Mouse (Mus musculus) neural tube, embryonic 14.5 days (tissue): ENCODE results near the gene Olfr449. TPM values are rescaled to one million over a fixed set of nuclear protein-coding genes. Genes with fewer than 3 reads are reported as not detected.
A peak's percentile ranks its signal among the peaks of the same experiment; 100 is the strongest.

ENCODE experiments used
- ATAC-seq: fragments of 200-750 bp; cut with Nextera tagmentation; 2 replicates; pipeline ENCODE4 v1.8.0; 2017; ENCODE audit warnings: low read depth, mild to moderate bottlenecking, moderate TSS enrichment, moderate library complexity
- H3K27ac ChIP-seq: fragments of 300-500 bp; sonication (generic); 2 replicates; pipeline ENCODE4 v1.5.1; 2014; ENCODE audit warnings: low read depth, mild to moderate bottlenecking, control low read depth, low read length, moderate library complexity, mixed read lengths
- H3K27me3 ChIP-seq: fragments of 300-500 bp; sonication (generic); 2 replicates; pipeline ENCODE4 v1.6.1; 2014; ENCODE audit warnings: low read length; ENCODE audit not compliant: control insufficient read depth, insufficient read depth
- H3K36me3 ChIP-seq: fragments of 300-500 bp; sonication (generic); 2 replicates; pipeline ENCODE4 v1.6.1; 2014; ENCODE audit warnings: low read length, mixed read lengths; ENCODE audit not compliant: control insufficient read depth, insufficient read depth
- H3K4me1 ChIP-seq: fragments of 300-500 bp; sonication (generic); 2 replicates; pipeline ENCODE4 v1.6.1; 2014; ENCODE audit warnings: low read length; ENCODE audit not compliant: control insufficient read depth, insufficient read depth
- H3K4me2 ChIP-seq: fragments of 300-500 bp; sonication (generic); 2 replicates; pipeline ENCODE4 v1.6.1; 2014; ENCODE audit warnings: mild to moderate bottlenecking, low read depth, low read length, control low read depth
- H3K4me3 ChIP-seq: fragments of 300-500 bp; sonication (generic); 2 replicates; pipeline ENCODE4 v1.5.1; 2014; ENCODE audit warnings: low read depth, low read length, control low read depth, mixed read lengths
- H3K9ac ChIP-seq: fragments of 300-500 bp; sonication (generic); replicated peaks from 2 replicates; pipeline ENCODE4 v1.6.1; 2014; ENCODE audit warnings: low read depth, mild to moderate bottlenecking, control low read depth, low read length, mixed read lengths
- H3K9me3 ChIP-seq: fragments of 300-500 bp; sonication (generic); 2 replicates; pipeline ENCODE4 v1.6.1; 2016; ENCODE audit warnings: low read length; ENCODE audit not compliant: control insufficient read depth
- WGBS: fragments of 180-500 bp; shearing (Covaris S2); extraction: QIAGEN DNeasy Blood & Tissue Kit; methylation state at CpG from one replicate; pipeline ENCODE4 v1.1.7; 2014; 5-methylcytosine and 5-hydroxymethylcytosine counted together
- polyA plus RNA-seq: library from polyadenylated mRNA; unstranded; fragments of >200 nt; fragmentation: Nextera tagmentation; extraction: Ambion mirVana; gene quantifications from 2 replicates; pipeline ENCODE4 v1.2.1, GENCODE M21; 2014

Olfr449 gene
- not detected in 2 replicates for polyA plus RNA-seq

DNA sequence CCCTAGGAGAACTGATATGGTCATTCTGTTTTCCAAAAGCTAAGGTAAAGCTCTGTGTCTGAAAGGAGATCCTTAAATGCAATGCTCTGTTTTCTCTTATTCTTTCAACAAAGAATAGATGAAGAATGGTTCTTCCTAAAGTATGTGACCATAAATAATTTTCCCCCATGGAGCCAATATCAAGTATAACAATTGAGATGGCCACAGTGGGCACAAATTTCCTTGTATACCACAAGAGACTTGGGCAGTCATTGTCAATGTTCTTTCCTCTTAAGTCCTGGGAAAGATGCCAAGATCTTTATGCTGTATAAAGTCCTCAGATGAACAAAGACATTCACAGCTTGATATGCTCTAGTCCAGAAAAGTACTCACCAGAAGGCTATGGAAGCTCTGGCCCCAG is at the start of gene Olfr449:
Gene Olfr449, plus strand, starts transcription at position 301 of the 400 bp plus-strand sequence.
- no peak within 1 kb of the TSS for H3K4me2 ChIP-seq
- no peak for ATAC-seq
- H3K4me3 ChIP-seq: no peak within 1 kb of the TSS
- H3K4me1 ChIP-seq: no peaks in the 10 kb centered on the region
- H3K9me3 ChIP-seq: no peaks in the 10 kb centered on the region
- H3K27me3 ChIP-seq: no peaks in the 10 kb centered on the region
- no peak within 1 kb of the TSS for H3K27ac ChIP-seq
- no peak within 1 kb of the TSS for H3K9ac ChIP-seq
- no peaks in the 10 kb centered on the region for H3K36me3 ChIP-seq

DNA sequence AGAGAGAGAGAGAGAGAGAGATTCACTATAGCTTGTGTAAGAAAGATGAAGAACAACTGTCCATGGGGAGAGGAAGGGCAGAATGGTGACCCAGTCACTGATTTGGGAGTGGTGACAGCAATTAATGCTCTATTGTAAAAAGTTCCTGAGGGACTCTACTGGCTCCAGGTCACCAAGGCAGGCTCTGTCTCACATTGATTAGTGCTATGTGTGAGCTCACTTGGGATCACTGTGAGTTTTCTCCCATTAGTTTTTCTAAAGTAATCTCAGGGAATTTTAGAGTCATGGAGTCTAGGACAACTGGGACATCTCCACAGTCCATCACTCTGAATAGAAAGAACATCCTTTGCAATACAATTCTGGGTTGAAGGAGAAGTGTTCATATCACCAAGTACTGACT is 49.4 kb upstream of the Olfr449 start, which contains the start of gene Olfr452:
Gene Olfr452, plus strand, starts transcription at position 301 of the 400 bp plus-strand sequence.
- Histone ChIP-seq H3K36me3 (no peaks in the 10 kb centered on the region), H3K4me3 (no peak within 1 kb of the TSS), H3K9me3 (no peaks in the 10 kb centered on the region), H3K4me2 (no peak within 1 kb of the TSS), H3K27me3 (no peaks in the 10 kb centered on the region), H3K9ac (no peak within 1 kb of the TSS), H3K4me1 (no peaks in the 10 kb centered on the region), H3K27ac (no peak within 1 kb of the TSS)
- ATAC-seq: no peak

DNA sequence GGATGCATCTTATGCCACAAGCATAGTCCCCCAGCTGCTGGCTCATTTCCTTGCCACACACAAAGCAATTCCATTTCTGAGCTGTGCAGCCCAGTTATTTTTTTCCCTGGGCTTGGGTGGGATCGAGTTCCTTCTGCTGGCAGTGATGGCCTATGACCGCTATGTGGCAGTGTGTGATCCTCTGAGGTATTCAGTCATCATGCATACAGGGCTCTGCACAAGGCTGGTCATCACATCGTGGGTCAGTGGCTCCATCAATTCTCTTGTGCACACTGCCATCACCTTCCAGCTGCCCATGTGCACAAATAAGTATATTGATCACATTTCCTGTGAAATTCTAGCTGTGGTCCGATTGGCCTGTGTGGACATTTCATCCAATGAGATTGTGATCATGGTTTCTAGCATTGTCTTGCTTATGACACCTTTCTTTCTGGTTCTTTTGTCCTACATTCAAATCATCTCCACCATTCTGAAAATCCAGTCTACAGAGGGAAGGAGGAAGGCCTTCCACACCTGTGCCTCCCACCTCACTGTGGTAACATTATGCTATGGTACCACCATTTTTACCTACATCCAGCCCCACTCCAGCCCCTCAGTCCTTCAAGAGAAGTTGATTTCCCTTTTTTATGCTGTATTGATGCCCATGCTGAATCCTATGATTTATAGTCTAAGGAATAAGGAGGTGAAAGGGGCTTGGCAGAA is 43.8 kb upstream of the Olfr449 start:
- H3K27ac ChIP-seq: no peak overlapping the region
- WGBS: 39% methylated on average over 4 of the region's 4 CpGs
- no peaks in the 10 kb centered on the region for H3K9me3 ChIP-seq
- H3K9ac ChIP-seq: no peak overlapping the region
- no peak overlapping the region for H3K4me2 ChIP-seq
- H3K36me3 ChIP-seq: no peaks in the 10 kb centered on the region
- no peak overlapping the region for H3K4me3 ChIP-seq
- no peaks in the 10 kb centered on the region for H3K27me3 ChIP-seq
- H3K4me1 ChIP-seq: no peaks in the 10 kb centered on the region
- peak; percentile 69 for ATAC-seq

DNA sequence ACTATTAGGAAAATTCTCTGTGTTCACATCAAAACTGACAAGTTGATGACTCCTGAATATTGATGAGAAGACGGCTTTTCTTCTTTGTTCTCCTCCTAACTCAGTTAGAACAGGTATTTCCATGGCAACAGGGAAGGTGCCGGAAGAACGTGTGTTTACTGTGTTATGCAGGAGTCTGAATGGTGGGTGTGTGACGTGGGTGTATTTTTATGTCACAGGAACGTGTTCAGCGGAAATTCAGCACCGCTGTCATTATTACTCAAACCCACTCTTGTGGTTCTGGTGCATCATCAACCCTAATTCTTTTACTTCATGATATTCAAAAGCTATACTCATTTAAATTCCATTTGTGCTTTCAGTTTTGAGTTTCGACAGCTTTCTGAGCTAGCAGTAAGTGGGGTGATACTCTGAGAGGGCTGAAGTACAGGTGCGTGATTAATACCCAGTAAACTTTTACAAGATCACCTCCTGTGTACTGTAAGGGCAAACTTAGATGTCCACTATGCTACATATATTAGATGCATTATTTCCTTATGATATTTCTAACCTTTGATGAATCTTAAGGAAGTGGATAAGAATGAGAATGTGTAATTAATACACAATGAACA is 43.1 kb upstream of the Olfr449 start:
- Histone ChIP-seq H3K4me1 (no peaks in the 10 kb centered on the region), H3K36me3 (no peaks in the 10 kb centered on the region), H3K27ac (no peak overlapping the region), H3K4me2 (no peak overlapping the region), H3K9me3 (no peaks in the 10 kb centered on the region), H3K4me3 (no peak overlapping the region), H3K9ac (no peak overlapping the region), H3K27me3 (no peaks in the 10 kb centered on the region)
- 73% methylated on average over 9 of the region's 9 CpGs for WGBS
- ATAC-seq: peak; percentile 66

DNA sequence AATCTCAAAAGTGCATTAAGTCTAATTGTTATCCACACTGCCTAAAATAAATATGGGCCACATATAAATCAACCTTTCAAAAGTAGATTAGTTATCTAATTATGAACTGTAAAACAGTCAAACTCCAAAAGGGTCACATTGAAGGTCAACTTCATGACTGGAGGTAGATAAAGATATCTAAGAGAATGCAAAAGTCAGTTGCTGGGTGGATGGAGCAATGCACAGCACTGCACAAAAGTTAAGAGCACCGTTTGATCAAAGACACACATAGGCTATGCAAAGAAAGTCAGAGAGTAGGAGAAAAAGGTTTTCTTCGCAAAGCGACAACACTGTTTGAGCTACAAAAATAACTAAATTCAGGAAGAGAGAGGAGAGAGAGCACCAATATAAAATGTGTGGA is 39.2 kb upstream of the Olfr449 start:
- no peak for ATAC-seq
- Histone ChIP-seq H3K9me3 (no peaks in the 10 kb centered on the region), H3K27ac (no peak overlapping the region), H3K36me3 (no peaks in the 10 kb centered on the region), H3K27me3 (no peaks in the 10 kb centered on the region), H3K4me1 (no peaks in the 10 kb centered on the region), H3K4me2 (no peak overlapping the region), H3K9ac (no peak overlapping the region), H3K4me3 (no peak overlapping the region)
- WGBS: 91% methylated on average over 3 of the region's 3 CpGs

DNA sequence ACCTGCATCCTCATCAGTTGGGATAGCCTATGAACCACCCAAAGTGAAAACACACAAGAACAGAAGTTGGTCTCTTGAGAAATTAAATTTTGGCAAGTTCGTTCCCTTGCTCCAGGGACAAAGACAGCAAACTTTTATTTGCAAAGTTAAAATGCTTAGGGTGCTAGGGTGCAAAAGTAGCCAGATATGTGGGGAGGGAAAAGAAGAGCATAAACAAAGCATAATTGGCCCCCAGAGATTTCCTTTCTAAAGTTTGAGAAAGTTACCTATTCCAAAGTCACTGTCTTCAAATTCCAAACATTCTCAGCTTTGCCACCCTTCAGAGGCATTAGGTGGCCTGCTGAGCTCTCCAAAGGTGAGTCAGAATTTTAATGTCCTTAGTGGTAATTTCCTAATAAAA is 22.5 kb upstream of the Olfr449 start, which contains the start of gene Olfr450:
Gene Olfr450, plus strand, starts transcription at position 301 of the 400 bp plus-strand sequence.
- no peak for ATAC-seq
- no peak within 1 kb of the TSS for H3K9ac ChIP-seq
- WGBS: 88% methylated on average over 1 of the region's 1 CpGs
- no peak within 1 kb of the TSS for H3K4me2 ChIP-seq
- no peaks in the 10 kb centered on the region for H3K9me3 ChIP-seq
- H3K36me3 ChIP-seq: no peaks in the 10 kb centered on the region
- no peaks in the 10 kb centered on the region for H3K27me3 ChIP-seq
- H3K4me3 ChIP-seq: no peak within 1 kb of the TSS
- H3K4me1 ChIP-seq: no peaks in the 10 kb centered on the region
- H3K27ac ChIP-seq: no peak within 1 kb of the TSS

DNA sequence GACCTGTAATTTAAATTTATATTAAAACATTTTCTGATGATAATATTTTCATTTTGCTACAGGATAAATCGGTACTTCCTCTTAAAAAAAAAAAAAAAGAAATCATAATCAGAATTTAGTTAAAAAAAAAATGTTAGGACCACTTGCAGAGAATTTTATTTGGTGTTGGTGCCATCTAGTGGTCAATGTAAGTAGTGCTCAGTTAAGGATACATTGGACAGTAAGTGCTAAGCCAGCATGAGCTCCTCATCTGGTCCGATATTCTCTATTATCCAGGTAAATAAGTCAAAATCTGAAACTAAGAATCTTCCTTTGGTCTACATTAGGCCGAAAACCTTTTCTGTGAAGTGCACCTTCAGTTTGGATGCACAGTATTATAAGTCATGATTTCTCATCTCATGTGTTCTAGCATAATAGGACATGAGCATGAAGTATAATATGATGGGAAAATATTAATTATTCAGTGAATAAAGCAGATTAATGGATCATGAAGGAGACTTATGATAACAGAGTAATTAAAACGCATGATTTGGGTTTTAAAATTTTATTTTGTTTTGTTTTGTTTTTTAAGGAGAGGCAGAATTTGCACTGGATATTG is 26.1 kb downstream of the Olfr449 start:
- no peak overlapping the region for H3K27ac ChIP-seq
- H3K9me3 ChIP-seq: no peaks in the 10 kb centered on the region
- no peaks in the 10 kb centered on the region for H3K4me1 ChIP-seq
- 12% methylated on average over 4 of the region's 4 CpGs for WGBS
- ATAC-seq: peak; percentile 68; the same call in 1 of the 2 replicates
- H3K27me3 ChIP-seq: no peaks in the 10 kb centered on the region
- H3K9ac ChIP-seq: no peak overlapping the region
- no peak overlapping the region for H3K4me2 ChIP-seq
- H3K4me3 ChIP-seq: no peak overlapping the region
- no peaks in the 10 kb centered on the region for H3K36me3 ChIP-seq

DNA sequence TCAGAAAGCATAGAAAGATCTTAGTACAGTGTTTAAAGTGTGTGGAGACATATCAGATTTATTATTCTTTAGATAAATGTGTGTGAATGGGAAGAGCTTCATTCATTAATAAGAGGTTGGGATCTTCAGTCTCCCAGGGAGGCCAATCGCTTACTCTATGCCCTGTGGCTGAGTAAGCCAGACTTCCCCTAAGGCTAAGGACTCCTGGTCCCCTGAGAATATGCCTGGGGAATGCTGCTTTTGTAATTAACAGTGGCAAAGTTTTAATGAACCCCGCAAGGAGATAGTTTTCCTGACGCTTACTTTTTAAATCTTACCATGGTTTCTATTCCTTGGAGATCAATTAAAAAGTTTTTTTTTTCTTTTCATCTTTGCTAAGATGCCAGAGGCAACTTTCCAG is 35.5 kb downstream of the Olfr449 start:
- whole genome bisulfite sequencing: 82% methylated on average over 3 of the region's 3 CpGs
- no peak for ATAC-seq

DNA sequence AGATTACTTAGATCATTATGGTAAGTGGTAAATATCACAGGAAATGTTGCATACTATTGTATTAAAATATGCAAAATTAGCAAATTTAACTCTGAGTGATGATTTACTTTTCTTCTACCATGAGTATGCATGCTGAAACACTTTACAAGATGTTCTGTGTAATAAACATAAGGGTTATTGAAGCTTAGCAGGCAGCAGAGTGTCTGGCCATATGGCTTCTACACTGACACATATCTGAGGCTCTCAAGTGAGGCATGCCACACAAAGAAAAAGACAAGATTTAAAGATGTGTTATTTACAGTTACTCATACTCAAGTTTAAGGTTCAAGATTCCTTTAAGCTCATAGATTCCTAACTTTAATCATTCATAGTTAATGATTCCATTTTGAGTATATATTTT is 42.1 kb downstream of the Olfr449 start:
- no peak for ATAC-seq
- Histone ChIP-seq H3K36me3 (no peaks in the 10 kb centered on the region), H3K4me1 (no peaks in the 10 kb centered on the region), H3K9me3 (no peaks in the 10 kb centered on the region), H3K27ac (no peak overlapping the region), H3K4me3 (no peak overlapping the region), H3K27me3 (no peaks in the 10 kb centered on the region), H3K4me2 (no peak overlapping the region), H3K9ac (no peak overlapping the region)

More for the DNA sequence above, 35.5 kb downstream of the Olfr449 start:
- no peak overlapping the region for H3K27ac ChIP-seq
- H3K9me3 ChIP-seq: no peaks in the 10 kb centered on the region
- no peak overlapping the region for H3K4me3 ChIP-seq
- no peaks in the 10 kb centered on the region for H3K4me1 ChIP-seq
- no peak overlapping the region for H3K4me2 ChIP-seq
- no peaks in the 10 kb centered on the region for H3K27me3 ChIP-seq
- H3K36me3 ChIP-seq: no peaks in the 10 kb centered on the region
- H3K9ac ChIP-seq: no peak overlapping the region
